Mouse (Mus musculus) liver, adult 10 weeks (tissue): ENCODE results near the gene Bcar3. TPM values are rescaled to one million over a fixed set of nuclear protein-coding genes. Genes with fewer than 3 reads are reported as not detected.

Experiments used
- polyA plus RNA-seq: library from polyadenylated mRNA; stranded (reverse); fragments of 350-450 nt; fragmentation: Illumina TruSeq; extraction: RNeasy Lipid Tissue Mini Kit (QIAGEN cat#74804); gene quantifications from one replicate; pipeline ENCODE4 v1.2.3, GENCODE M21; 2014; ENCODE audit warnings: low read depth, low replicate concordance

Bcar3 gene
- polyA plus RNA-seq = 16.3 TPM

GRCm38 (mm10) chr3:122293954-122294850 lies at the start of gene Bcar3:
Gene Bcar3 (plus strand): TSS chr3:122294136.

GRCm38 (mm10) chr3:122245215-122245877 lies 48.6 kb upstream of the Bcar3 start, which contains the start of gene Gclm:
Gene Gclm (plus strand): TSS chr3:122245557.

GRCm38 (mm10) chr3:122274241-122275024 lies 19.5 kb upstream of the Bcar3 start, which contains the start of gene Dnttip2:
Gene Dnttip2 (plus strand): TSS chr3:122274388.

Other genes with a start within 250 kb of the Bcar3 start
- gene Abca4, start 249.7 kb upstream of the Bcar3 start, polyA plus RNA-seq = not detected
- 363 TPM for gene Gclm, start 48.6 kb upstream of the Bcar3 start, polyA plus RNA-seq
- gene Dnttip2, start 19.7 kb upstream of the Bcar3 start, polyA plus RNA-seq = 53.2 TPM